Mouse (Mus musculus) embryo, embryonic 11.5 days (tissue): ENCODE measurements around the gene C3.

Experiments
- DNase-seq: peaks from one replicate; pipeline ENCODE4 v3.0.0-alpha.2; 2012; ENCODE audit warnings: low read depth, low spot score

C3 gene

GRCm38 (mm10) chr17:57228014-57228413, at the start of gene C3:
Gene C3 (minus strand): TSS chr17:57228136.
- DNase-seq: no peak

- peak; percentile 73 for DNase-seq
Observed at GRCm38 (mm10) chr17:57276634-57277121, 48.7 kb upstream of the C3 start.

- no peak for DNase-seq
Observed at GRCm38 (mm10) chr17:57275997-57276351, 48.0 kb upstream of the C3 start.

DNA sequence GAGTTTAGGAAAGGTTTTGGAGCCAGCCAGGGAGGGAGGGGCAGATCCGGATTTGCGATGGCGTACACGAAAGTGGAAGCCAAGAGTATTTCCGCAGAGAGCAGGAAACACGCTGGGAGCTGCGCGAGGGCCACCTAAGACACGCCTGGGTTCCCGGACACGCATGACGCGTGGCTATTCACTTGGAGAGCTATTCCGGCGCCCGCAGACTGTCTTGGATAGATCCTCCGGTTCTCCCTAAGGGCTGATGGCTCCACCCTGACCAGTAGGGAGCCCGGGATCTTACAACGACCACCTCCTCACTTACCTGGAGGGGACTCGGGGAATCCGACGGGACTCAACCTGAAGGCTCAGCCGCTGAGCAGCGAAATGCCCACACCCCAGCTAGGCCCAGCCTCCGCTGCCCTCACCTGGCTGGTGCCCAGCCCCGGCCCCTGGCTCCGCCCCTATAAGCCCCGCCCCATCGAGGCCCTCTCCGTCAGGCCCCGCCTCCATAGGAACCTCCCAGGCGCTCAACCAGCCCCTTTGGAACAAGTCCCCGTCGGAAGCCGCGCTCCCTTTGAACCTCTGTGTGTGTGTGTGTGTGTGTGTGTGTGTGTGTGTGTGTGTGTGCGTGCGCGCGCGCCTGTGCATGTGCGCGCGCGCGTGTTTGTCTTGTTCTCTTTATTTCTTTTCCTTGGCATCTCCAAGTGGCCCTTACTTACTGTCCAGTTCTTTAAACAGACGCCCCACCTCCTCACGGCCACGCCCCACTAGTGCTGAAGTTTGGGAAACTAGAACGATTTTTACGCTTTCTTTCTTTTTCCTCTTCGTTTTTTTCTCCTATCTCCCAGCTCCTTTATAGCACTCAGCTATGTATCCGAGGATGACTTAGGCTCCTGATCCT, 47.4 kb upstream of the C3 start:
- DNase-seq: peak; percentile 35

GRCm38 (mm10) chr17:57274686-57275085, 46.8 kb upstream of the C3 start:
- no peak for DNase-seq

- DNase-seq: no peak
Observed at GRCm38 (mm10) chr17:57273846-57274245, 45.9 kb upstream of the C3 start.

- DNase-seq: no peak
Observed at GRCm38 (mm10) chr17:57271301-57271700, 43.4 kb upstream of the C3 start.

DNA sequence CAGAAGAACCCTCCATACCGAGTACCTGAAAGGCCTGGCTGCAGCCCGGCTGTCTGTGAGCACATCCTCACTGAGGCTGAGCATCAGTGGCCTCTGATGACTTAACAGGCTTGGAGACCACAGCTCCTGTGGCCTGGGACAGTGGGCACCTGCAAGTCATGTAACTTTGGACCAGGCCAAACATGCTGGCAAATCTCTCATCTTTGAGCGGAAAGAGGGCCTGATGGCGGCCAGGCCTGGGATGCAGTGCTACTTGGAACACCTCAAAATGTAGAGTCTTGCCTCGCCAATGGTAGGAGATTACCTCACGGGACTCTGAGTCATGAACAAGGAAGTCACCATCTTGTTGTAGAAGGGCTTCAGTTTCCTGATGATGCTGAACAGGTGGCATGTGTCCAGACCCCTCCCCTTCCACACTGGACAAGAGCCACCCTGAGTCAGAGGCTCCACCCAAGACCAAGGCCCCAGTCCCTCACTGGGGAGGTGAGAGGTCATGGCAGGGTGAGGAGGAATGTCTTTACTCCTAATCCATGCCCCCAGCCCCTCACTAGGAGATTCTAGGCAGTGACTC, 39.7 kb upstream of the C3 start:
- DNase-seq: no peak

DNA sequence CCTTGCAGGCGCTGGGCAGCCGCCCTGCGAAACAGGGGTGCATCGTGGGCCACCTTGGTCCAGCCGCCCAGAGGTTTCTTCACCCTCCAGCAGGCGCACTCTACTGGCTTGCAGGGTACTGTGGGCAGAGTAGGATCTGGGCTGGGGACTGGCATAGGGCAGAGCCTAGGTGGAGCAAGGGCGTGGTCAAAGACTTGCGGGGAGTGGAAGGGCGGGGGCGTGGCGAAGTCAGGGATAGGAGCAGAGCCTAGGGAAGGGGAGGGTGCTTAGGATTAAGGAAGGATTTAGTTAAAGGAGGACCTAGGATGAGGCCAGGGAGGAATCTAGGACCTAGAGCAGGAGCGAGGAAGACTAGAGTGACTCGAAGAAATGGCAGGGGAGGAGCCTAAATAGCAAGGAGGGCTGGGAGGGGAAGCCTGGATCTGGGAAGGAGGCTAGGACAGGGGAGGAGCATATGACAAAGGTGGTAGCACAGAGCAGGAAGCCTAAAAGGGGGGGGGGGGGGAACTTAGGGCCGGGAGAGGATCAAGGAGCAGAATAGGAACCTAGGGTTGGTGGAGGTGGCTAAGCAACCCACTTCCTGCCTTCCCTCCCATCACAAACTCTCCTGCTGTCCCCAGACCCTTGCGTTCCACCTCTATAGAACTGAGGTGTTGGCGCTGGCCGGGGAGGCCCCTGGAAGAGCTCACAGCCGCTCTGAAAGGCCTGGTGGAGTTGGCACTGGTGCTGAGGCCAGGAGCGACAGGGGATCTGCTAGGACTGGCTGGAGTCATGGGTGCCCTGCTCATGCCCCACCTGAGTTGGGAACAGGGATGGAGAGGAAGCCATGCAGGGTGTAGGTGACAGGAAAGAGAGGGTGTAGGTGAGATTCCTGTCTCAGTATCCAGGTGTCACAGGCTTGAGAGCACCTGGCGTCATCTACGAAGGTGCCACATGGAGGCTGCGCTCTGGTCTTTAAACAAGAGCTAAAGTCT, 37.3 kb upstream of the C3 start:
- DNase-seq: no peak

DNA sequence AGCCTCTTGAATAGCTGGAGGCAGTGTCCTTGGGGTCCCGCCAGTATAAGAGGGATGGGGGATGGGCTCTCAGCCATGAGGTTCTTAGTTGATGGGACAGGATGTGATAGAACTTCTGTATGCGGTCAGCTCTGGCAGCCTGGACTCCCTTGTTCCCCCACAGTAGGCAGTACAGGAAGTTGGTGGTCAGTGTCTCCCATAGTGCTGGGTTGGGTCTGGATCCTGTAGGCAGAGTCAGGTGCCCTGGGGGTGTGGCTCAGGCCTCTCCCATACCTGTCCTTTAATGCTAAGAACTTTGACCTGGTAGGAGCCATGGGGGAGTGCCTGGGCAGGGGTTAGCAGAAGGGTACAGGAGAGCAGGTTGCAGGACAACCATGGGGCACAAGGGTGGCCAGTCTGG, 36.2 kb upstream of the C3 start:
- DNase-seq: no peak

- no peak for DNase-seq
Observed at GRCm38 (mm10) chr17:57262901-57263550, 35.1 kb upstream of the C3 start.

DNA sequence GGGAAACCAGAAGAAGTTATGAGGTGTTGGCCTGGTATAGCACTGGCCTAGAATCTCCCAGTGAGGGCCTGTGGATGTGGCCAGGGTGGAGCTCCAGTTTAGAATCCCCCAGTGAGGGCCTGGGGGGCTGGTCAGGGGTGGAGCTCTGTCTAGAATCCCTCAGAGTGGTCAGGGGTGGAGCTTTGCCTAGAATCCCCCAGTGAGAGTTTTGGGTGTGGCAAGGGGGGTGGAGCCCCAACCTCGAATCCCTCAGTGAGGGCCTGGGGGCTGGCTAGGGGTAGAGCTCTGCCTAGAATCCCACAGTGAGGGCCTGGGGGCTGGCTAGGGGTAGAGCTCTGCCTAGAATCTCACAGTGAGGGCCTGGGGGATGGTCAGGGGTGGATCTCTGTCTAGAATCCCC, 33.9 kb upstream of the C3 start:
- no peak for DNase-seq

- no peak for DNase-seq
Observed at GRCm38 (mm10) chr17:57261286-57261685, 33.4 kb upstream of the C3 start.

DNA sequence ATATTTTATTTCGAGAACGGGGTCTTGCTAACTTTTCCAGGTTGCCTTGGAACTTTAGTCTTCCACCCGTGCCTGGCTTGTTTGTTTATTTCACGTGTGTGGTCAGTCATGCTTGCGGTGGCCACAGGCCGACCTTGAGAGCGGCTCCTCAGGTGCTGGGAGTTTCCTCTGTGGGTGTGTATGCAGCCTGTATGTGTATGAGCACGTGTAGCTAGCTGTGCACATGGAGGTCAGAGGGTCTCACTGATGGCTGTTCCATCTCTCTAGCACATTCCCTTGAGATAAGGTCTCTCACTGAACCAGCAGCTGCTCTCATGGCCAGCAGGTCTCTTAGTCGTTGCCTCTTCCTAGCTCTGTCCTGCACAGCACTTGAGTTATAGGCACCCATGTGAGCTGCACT, 32.4 kb upstream of the C3 start:
- DNase-seq: no peak

DNA sequence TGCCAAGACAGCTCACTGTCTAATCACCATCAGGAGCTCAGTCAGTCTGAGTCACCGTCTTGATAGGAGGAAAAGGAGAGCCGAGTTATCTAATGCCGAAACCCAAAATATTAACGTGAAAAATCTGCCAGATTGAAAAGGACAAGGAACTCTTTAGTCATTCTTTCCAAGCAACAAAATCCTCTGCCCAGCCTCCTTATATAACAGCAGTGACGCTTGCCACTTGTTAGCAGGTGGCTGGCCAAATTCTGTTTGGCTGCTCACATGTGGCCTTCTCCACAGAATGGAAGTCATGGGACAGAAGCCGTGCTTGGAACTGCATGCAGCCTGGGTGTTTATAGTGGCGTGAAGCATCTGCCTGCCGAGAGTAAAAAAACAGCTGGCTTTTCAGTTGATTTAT, 31.8 kb upstream of the C3 start:
- no peak for DNase-seq

DNA sequence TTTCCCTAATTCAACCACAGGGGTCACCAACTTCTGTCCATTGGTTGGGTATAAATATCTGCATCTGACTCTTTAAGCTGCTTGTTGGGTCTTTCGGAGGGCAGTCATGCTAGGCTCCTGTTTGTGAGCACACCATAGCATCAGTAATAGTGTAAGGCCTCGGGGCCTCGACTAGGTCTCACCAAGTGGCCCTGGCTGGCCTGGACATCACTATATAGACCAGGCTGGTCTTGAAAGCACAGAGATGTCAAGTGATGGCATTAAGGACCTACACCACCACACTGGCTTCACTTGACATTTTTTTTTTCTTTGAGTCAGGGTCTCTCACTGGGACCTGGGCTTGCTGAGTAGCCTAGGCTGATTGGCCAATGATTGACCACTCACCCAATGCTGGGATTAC, 30.3 kb upstream of the C3 start:
- DNase-seq: no peak

GRCm38 (mm10) chr17:57256921-57257485, 29.1 kb upstream of the C3 start:
- DNase-seq: no peak

- no peak for DNase-seq
Observed at GRCm38 (mm10) chr17:57255354-57255753, 27.4 kb upstream of the C3 start.

- no peak for DNase-seq
Observed at GRCm38 (mm10) chr17:57253306-57253705, 25.4 kb upstream of the C3 start.

DNA sequence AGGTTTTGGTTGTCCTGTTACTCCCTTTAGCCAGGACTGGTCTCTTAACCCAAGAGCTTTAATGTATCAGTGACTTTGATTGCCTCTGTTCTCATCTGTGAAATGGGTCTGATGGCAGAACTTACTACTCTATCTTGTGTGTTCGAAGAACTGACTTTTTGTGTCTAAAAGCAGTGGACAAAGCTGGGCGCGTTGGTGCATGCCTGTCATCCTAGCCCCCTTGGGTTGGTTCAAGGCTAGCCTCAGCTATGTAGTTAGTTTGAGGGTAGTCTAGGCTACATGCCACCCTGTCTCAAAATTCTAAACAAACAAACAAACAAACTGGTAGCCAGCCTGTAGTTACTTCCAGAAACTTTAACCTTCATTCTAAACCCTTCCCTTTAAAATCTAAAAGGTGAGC, 23.5 kb upstream of the C3 start:
- DNase-seq: no peak

DNA sequence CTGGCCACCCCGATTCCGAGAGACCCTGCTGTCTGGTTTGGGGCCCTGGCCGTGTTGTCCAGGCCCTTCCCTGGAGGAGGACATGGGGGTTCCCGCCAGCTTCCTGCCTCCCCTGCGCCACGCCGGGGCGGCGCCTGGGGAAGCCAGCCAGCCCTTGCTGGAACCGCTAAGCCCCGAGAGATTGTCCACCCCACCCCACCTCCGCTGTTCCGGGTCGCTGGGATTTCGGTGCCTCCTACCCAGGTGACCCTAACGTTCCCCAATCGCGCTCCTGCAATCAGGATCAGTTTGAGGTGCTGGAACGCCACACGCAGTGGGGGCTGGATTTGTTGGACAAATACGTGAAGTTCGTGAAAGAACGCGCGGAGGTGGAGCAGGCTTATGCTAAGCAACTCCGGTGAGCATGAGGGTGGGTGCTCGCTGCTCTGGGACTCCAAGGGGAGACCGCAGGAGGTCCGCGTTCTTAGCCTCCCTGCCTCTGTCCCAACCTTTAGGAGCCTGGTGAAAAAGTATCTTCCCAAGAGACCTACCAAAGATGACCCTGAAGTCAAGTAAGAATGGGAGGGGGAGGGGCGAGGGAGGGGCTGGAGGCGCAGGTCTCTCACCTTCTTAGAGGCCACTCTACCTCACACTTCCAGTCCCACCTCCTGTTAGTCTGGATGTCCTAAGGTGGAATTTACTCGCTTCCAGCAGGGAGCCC, 22.7 kb upstream of the C3 start:
- no peak for DNase-seq
